Mouse (Mus musculus) ES-E14 (cell line): Measurements from ENCODE around the gene Srgap1. TPM values are rescaled to one million over a fixed set of nuclear protein-coding genes. Genes with fewer than 3 reads are reported as not detected.
A peak's percentile ranks its signal among the peaks of the same experiment; 100 is the strongest.

ENCODE experiments used
- DNase-seq: peaks from one replicate; pipeline ENCODE4 v3.0.0-alpha.2; 2013; ENCODE audit warnings: low read depth, low spot score
- H3K27ac ChIP-seq: 2 replicates; pipeline ENCODE4 v1.5.1; 2012; ENCODE audit warnings: low read depth, mild to moderate bottlenecking, low read length, moderate library complexity, mixed read lengths; ENCODE audit not compliant: poor library complexity, insufficient read depth, severe bottlenecking
- H3K36me3 ChIP-seq: 2 replicates; pipeline ENCODE4 v1.6.1; 2012; ENCODE audit warnings: mild to moderate bottlenecking, low read length, moderate library complexity, mixed read lengths; ENCODE audit not compliant: control insufficient read depth, poor library complexity, insufficient read depth, severe bottlenecking
- H3K4me1 ChIP-seq, 2 experiments: fragments of 150-350 bp in 1 of 2; sonication (generic) in 1 of 2; 2 replicates each; pipeline ENCODE4 v1.6.1; 2012; ENCODE audit warnings: low read length in 2 of 2, mild to moderate bottlenecking in 1 of 2, mixed read lengths in 1 of 2; ENCODE audit not compliant: control insufficient read depth in 2 of 2, insufficient read depth in 2 of 2, poor library complexity in 1 of 2
- H3K4me3 ChIP-seq, 2 experiments: fragments of 150-350 bp in 1 of 2; sonication (generic) in 1 of 2; 2 replicates each; pipeline ENCODE4 v1.5.1; 2012; ENCODE audit warnings: low read length in 2 of 2, low read depth in 1 of 2, mild to moderate bottlenecking in 1 of 2, mixed read lengths in 1 of 2; ENCODE audit not compliant: insufficient read depth in 1 of 2, poor library complexity in 1 of 2, severe bottlenecking in 1 of 2
- H3K9ac ChIP-seq: 2 replicates; pipeline ENCODE4 v1.6.1; 2012; ENCODE audit warnings: low read depth, mild to moderate bottlenecking, low read length, mixed read lengths; ENCODE audit not compliant: poor library complexity, insufficient read depth, severe bottlenecking
- H3K9me3 ChIP-seq: fragments of 150-350 bp; sonication (generic); 2 replicates; pipeline ENCODE4 v1.6.1; 2012; ENCODE audit warnings: low read depth, mild to moderate bottlenecking, low read length; ENCODE audit not compliant: control insufficient read depth, insufficient read depth
- CHD2 ChIP-seq: IDR thresholded peaks from 2 replicates; pipeline ENCODE4 v1.6.1; 2014; ENCODE audit warnings: mild to moderate bottlenecking, low read depth, low read length, inconsistent platforms
- HCFC1 ChIP-seq: IDR thresholded peaks from 2 replicates; pipeline ENCODE4 v1.6.1; 2012; ENCODE audit warnings: low read length, inconsistent platforms, borderline replicate concordance; ENCODE audit not compliant: insufficient read depth
- MAFK ChIP-seq: IDR thresholded peaks from 2 replicates; pipeline ENCODE4 v1.6.1; 2014; ENCODE audit warnings: mild to moderate bottlenecking, low read depth, low read length, inconsistent platforms; ENCODE audit not compliant: insufficient read depth
- ZC3H11A ChIP-seq: IDR thresholded peaks from 2 replicates; pipeline ENCODE4 v1.6.1; 2012; ENCODE audit warnings: low read depth, mild to moderate bottlenecking, inconsistent platforms, low read length, borderline replicate concordance
- ZNF384 ChIP-seq: IDR thresholded peaks from 2 replicates; pipeline ENCODE4 v1.6.1; 2012; ENCODE audit warnings: low read depth, low read length, inconsistent platforms
- in situ Hi-C, 2 experiments: fragments of 600-800 bp; cut with MboI; formaldehyde crosslinking; loops; one replicate each; pipeline ENCODE4 v1.15.1; 2025; ENCODE audit warnings: low sequenced_read_pairs in 2 of 2, inconsistent platforms in 1 of 2; ENCODE audit not compliant: unreplicated experiment in 2 of 2
- total RNA-seq: library from RNA; depleted of rRNA; stranded (reverse); fragments of 300-350 nt; gene quantifications from 2 replicates; pipeline ENCODE4 v1.2.3, GENCODE M21; 2012

The Srgap1 gene
- total RNA-seq, 1 experiment = 0.94 TPM

GRCm38 (mm10) chr10:121742336-121742735 is 304.8 kb downstream of the Srgap1 start:
- in situ Hi-C loops = no loop called here
- Histone ChIP-seq H3K4me1 (peaks cover 6 to 8% of the 10 kb centered on the region in 2 experiments; a peak in 2 of 4 replicates), H3K27ac (no peak overlapping the region), H3K9ac (no peak overlapping the region), H3K36me3 (peaks cover 11% of the 10 kb centered on the region; the same call in 1 of the 2 replicates), H3K4me3 (0 out of 4 replicates have a peak overlapping the region, but pooled peaks of 1 of the 2 experiments have one; percentile 3), H3K9me3 (no peaks in the 10 kb centered on the region)
- DNase-seq = no peak
- TF ChIP-seq CHD2 (peak; percentile 47; the same call in 1 of the 2 replicates), ZC3H11A (no peak), MAFK (0 out of 2 replicates have a peak, but pooled peaks have one; percentile 33), HCFC1 (no peak), ZNF384 (no peak)

- Histone ChIP-seq H3K9me3 (no peaks in the 10 kb centered on the region), H3K4me1 (peaks cover 6 to 8% of the 10 kb centered on the region in 2 experiments; a peak in 2 of 4 replicates), H3K36me3 (no peaks in the 10 kb centered on the region; the same call in 1 of the 2 replicates), H3K9ac (peak within 1 kb of the TSS; percentile 87), H3K27ac (no peak within 1 kb of the TSS), H3K4me3 (peak within 1 kb of the TSS; percentile 85 to 98)
- TF ChIP-seq MAFK = no peak
- peak; percentile 58; the same call in 1 of the 2 replicates for TF ChIP-seq HCFC1
- in situ Hi-C loops = no loop called here
- peak; percentile 67 for DNase-seq
Measured at GRCm38 (mm10) chr10:121739548-121740505, 307.3 kb downstream of the Srgap1 start, which contains the start of gene BC048403. Gene BC048403 (plus strand): TSS chr10:121739937.

GRCm38 (mm10) chr10:121737256-121737655 is 309.9 kb downstream of the Srgap1 start:
- Histone ChIP-seq H3K4me3 (no peak overlapping the region), H3K36me3 (no peaks in the 10 kb centered on the region), H3K9me3 (no peaks in the 10 kb centered on the region), H3K4me1 (peaks cover 3 to 7% of the 10 kb centered on the region in 2 experiments; a peak in 2 of 4 replicates), H3K9ac (no peak overlapping the region), H3K27ac (no peak overlapping the region)
- in situ Hi-C loops = no loop called here
- TF ChIP-seq CHD2 (no peak), ZNF384 (no peak), HCFC1 (no peak), ZC3H11A (no peak), MAFK (no peak)
- DNase-seq = no peak

GRCm38 (mm10) chr10:121732542-121732941 is 314.6 kb downstream of the Srgap1 start:
- no peak for TF ChIP-seq ZC3H11A
- TF ChIP-seq HCFC1 = no peak
- TF ChIP-seq CHD2 = no peak
- no peak for TF ChIP-seq MAFK
- no peak for TF ChIP-seq ZNF384
- H3K9me3 ChIP-seq = no peaks in the 10 kb centered on the region
- peaks cover 0 to 5% of the 10 kb centered on the region in 2 experiments; a peak in 2 of 4 replicates for H3K4me1 ChIP-seq
- no peak overlapping the region for H3K4me3 ChIP-seq
- H3K9ac ChIP-seq = no peak overlapping the region
- no peak overlapping the region for H3K27ac ChIP-seq
- in situ Hi-C loops = no loop called here
- H3K36me3 ChIP-seq = no peaks in the 10 kb centered on the region
- no peak for DNase-seq
